Mouse (Mus musculus) G1E (cell line): Measurements from ENCODE around the gene Aig1. TPM values are rescaled to one million over a fixed set of nuclear protein-coding genes. Genes with fewer than 3 reads are reported as not detected.

ENCODE experiments used
- ATAC-seq: 2 replicates; pipeline ENCODE4 v1.8.0; 2016; ENCODE audit warnings: mild to moderate bottlenecking; ENCODE audit not compliant: insufficient number of reproducible peaks, poor library complexity, low FRiP score, severe bottlenecking; ENCODE audit errors: extremely low read depth
- DNase-seq: peaks from one replicate; pipeline ENCODE4 v3.0.0; 2012; ENCODE audit warnings: low spot score
- H3K27me3 ChIP-seq: 2 replicates; pipeline ENCODE4 v1.6.1; 2012; ENCODE audit warnings: mild to moderate bottlenecking, low read length, inconsistent platforms; ENCODE audit not compliant: insufficient read depth
- H3K36me3 ChIP-seq: replicated peaks from 2 replicates; pipeline ENCODE3; 2012; ENCODE audit warnings: mild to moderate bottlenecking, inconsistent platforms
- H3K4me1 ChIP-seq: 2 replicates; pipeline ENCODE4 v1.6.1; 2012; ENCODE audit warnings: low read depth, low read length, inconsistent platforms, mixed read lengths; ENCODE audit not compliant: insufficient read depth
- H3K4me3 ChIP-seq: 2 replicates; pipeline ENCODE4 v1.5.1; 2012; ENCODE audit warnings: low read depth, mild to moderate bottlenecking, inconsistent platforms, low read length, moderate library complexity, mixed read lengths
- H3K9me3 ChIP-seq: replicated peaks from 2 replicates; pipeline ENCODE4 v1.6.1; 2012; ENCODE audit warnings: inconsistent platforms
- CTCF ChIP-seq: IDR thresholded peaks from 2 replicates; pipeline ENCODE4 v1.5.1; 2012; ENCODE audit warnings: low read depth, low read length, inconsistent platforms, mixed read lengths
- GATA1 ChIP-seq: IDR thresholded peaks from 2 replicates; pipeline ENCODE4 v1.6.1; 2012; ENCODE audit warnings: borderline replicate concordance, low read length, inconsistent platforms, mixed read lengths
- GATA2 ChIP-seq: IDR thresholded peaks from 2 replicates; pipeline ENCODE4 v1.6.1; 2012; ENCODE audit warnings: low read depth, low read length, inconsistent platforms, borderline replicate concordance
- POLR2AphosphoS5 ChIP-seq: IDR thresholded peaks from 2 replicates; pipeline ENCODE4 v1.6.1; 2012; ENCODE audit warnings: low read depth, low read length, inconsistent platforms; ENCODE audit not compliant: insufficient replicate concordance
- TAL1 ChIP-seq: conservative IDR thresholded peaks from 2 replicates; pipeline ENCODE4 v1.6.1; 2012; ENCODE audit warnings: low read depth, low read length, inconsistent platforms, mixed read lengths
- polyA plus RNA-seq: library from polyadenylated mRNA; stranded (reverse); fragments of >175 nt; gene quantifications from 2 replicates; pipeline ENCODE4 v1.2.3, GENCODE M21; 2012
- total RNA-seq, 2 experiments: library from RNA; stranded (forward) in 1 of 2; stranded (reverse) in 1 of 2; fragments of 200-1000 nt in 1 of 2; fragments of >200 nt in 1 of 2; fragmentation: Nextera tagmentation in 1 of 2; gene quantifications; 2 replicates each; pipeline ENCODE4 v1.2.3; 2014 to 2017

Gene Aig1
- total and polyA plus RNA-seq, 3 experiments, result 0.27 TPM; not detected in 2

DNA sequence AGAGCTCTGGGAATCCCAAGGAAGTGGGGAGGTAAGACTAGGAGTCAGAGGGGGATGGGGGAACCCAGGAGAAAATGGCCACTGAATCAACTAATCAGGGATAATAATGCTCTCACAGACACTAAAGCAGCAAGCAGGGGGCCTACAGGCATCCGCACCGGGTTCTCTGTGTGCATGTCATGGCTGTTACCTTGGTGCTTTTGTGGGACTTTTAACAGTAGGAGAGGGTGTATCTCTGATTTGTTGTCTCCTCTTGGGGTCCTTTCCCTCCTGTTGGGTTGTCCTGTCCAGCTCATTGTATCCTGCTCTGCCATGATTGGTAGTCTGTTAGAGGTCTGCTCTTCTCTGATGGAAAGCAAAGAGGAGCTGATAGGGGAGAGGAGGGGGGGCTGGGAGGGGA lies 19.6 kb downstream of the Aig1 start:
- Histone ChIP-seq H3K4me1 (no peaks in the 10 kb centered on the region), H3K9me3 (no peaks in the 10 kb centered on the region), H3K4me3 (no peak overlapping the region), H3K27me3 (no peaks in the 10 kb centered on the region), H3K36me3 (no peaks in the 10 kb centered on the region)
- ATAC-seq (no peak), DNase-seq (no peak)
- TF ChIP-seq GATA1 (no peak), CTCF (no peak), TAL1 (no peak), GATA2 (no peak), POLR2AphosphoS5 (no peak)

DNA sequence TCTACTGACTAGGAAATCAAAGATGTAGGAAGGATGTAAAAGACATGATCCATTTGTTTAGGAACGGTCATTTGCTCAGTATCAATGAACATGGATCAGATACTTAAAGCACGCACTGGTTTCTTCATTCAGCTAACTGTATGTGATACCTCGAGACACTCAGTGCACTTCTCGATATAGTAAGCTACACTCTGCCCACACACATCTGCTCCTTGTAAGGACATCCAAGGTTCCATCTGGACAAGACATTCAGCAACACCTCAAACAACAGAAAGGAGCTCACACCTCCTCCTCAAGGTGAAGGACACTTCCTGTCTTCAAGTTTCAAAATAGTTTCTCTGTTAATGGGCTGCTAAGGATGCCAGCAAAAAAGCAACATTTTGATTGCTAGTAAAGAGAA lies 23.9 kb downstream of the Aig1 start:
- H3K36me3 ChIP-seq, result no peaks in the 10 kb centered on the region
- H3K4me3 ChIP-seq, result no peak overlapping the region
- TF ChIP-seq TAL1 (no peak), GATA2 (no peak), POLR2AphosphoS5 (no peak)
- no peaks in the 10 kb centered on the region for H3K9me3 ChIP-seq
- H3K4me1 ChIP-seq, result no peaks in the 10 kb centered on the region
- DNase-seq, result no peak
- ATAC-seq, result no peak
- no peaks in the 10 kb centered on the region; the same call in 1 of the 2 replicates for H3K27me3 ChIP-seq

DNA sequence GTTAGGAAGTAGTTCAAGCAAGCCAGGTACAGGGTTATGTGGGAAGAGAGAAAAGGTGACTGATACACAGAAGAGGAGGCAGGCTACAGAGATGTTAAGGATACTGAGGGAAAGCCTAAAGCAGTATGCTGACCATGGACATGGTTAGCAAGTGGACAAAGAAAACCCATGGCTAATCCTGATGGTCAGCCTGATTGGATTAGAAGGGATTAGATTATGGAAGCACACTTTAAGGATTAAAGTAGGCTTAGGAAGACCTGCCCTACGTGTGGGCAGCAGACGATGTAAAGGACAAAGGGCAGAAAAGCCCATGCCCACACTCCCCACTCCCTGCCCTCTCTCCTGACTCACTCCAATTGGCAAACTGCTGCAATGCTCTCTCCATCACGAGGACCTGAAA lies 25.0 kb downstream of the Aig1 start:
- ATAC-seq (no peak), DNase-seq (no peak)
- Histone ChIP-seq H3K27me3 (no peaks in the 10 kb centered on the region; the same call in 1 of the 2 replicates), H3K36me3 (no peaks in the 10 kb centered on the region), H3K9me3 (no peaks in the 10 kb centered on the region), H3K4me3 (no peak overlapping the region), H3K4me1 (no peaks in the 10 kb centered on the region)
- TF ChIP-seq CTCF (no peak), TAL1 (no peak)

DNA sequence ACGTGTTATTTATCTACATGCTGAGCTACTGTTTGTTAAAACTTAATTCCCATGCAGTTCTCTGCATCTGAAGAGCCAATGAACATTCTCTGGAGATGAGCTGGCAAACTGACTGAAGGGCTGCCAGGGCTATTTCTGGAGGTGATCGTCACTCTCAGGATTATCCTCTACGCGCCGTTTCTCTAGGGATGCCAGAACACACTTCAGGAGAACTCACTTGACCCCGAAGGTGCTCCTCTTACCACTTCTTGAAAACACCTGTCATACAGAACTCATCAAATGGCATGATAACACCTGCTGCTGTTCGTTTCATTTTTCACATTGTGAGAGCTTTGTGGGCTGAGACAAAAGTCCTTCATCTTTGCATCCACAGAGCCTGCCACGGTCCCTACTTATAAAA lies 25.9 kb downstream of the Aig1 start:
- no peaks in the 10 kb centered on the region for H3K36me3 ChIP-seq
- no peaks in the 10 kb centered on the region; the same call in 1 of the 2 replicates for H3K27me3 ChIP-seq
- no peaks in the 10 kb centered on the region for H3K4me1 ChIP-seq
- no peak for DNase-seq
- ATAC-seq, result no peak
- no peaks in the 10 kb centered on the region for H3K9me3 ChIP-seq
- TF ChIP-seq POLR2AphosphoS5 (no peak), TAL1 (no peak), GATA2 (no peak), CTCF (no peak), GATA1 (no peak)
- H3K4me3 ChIP-seq, result no peak overlapping the region

DNA sequence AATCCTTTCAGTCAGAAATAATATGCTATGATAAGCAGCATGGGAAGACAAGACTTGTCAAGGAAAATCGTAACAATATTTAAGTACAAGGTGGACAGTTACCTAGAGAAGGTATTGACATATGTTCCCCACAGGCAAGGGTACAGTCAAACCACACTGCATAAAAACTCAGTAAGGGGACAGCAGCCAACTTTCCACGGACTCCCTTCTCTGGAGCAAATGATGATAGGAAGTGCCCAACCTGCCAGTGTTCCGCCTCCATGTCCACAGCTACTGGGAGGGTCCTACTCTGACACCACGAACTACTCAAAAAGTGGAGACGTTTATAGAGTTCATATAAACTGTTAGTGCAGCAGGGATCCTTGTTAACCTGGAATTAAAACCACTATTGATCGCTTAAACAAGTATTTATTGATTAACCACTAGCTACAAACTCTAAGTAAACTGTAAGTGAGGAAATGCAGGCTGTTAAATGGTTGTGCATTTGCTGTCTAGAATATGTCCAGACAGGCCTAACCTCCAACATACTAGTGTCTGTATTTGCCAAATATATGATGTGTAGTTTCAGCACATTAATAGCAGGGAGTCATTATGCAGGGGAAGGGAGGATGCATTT lies 30.2 kb downstream of the Aig1 start:
- TF ChIP-seq GATA2 (no peak), CTCF (no peak), TAL1 (no peak), GATA1 (no peak), POLR2AphosphoS5 (no peak)
- no peak for DNase-seq
- no peak overlapping the region for H3K4me3 ChIP-seq
- no peaks in the 10 kb centered on the region for H3K9me3 ChIP-seq
- no peaks in the 10 kb centered on the region for H3K4me1 ChIP-seq
- H3K27me3 ChIP-seq, result no peaks in the 10 kb centered on the region; the same call in 1 of the 2 replicates
- no peaks in the 10 kb centered on the region for H3K36me3 ChIP-seq
- no peak for ATAC-seq

DNA sequence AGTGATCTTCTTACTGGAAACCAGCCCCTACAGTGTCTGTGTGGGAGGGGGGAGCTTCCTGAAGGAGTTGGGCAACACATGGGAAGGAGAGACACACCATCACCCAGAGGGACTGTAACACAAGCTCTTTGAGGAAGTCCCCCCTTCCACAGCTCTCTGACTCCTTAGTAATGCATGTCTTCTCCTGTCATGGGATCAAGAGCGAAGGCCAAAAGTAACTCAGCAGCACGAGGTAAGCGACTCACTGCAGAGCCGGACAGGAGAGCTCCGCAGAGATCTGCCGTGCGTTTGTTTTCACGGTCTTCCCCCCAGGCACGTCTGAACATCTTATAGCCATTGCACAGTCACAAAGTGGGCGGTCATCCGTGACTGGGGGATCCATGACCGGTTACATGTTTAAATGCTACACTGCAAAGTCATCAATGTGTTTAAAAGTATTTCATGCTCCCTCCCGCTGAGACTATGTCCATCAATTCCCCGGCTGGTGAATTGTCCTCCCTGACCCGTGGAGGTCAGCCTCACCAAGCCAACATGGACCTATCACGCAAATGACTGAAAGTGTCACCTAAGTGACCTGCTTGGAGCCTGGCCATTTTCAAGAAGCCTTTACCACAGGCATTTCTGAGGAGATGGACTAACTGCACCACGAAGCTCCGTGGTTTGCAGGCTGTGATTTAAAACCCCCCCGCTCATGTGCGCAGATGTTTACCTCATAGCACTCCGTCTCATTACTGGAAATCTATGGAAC lies 30.9 kb downstream of the Aig1 start:
- no peak for ATAC-seq
- Histone ChIP-seq H3K27me3 (no peaks in the 10 kb centered on the region; the same call in 1 of the 2 replicates), H3K9me3 (no peaks in the 10 kb centered on the region), H3K36me3 (no peaks in the 10 kb centered on the region), H3K4me1 (no peaks in the 10 kb centered on the region), H3K4me3 (no peak overlapping the region)
- DNase-seq, result no peak
- TF ChIP-seq POLR2AphosphoS5 (no peak), GATA1 (no peak)
